Mouse (Mus musculus) forebrain, embryonic 10.5 days (tissue): ENCODE measurements around the gene Ivl. TPM values are rescaled to one million over a fixed set of nuclear protein-coding genes. Genes with fewer than 3 reads are reported as not detected.

Source experiments
- DNase-seq: peaks from one replicate; pipeline ENCODE4 v3.0.0-alpha.2; 2017; ENCODE audit warnings: low spot score; ENCODE audit errors: extremely low spot score
- H3K27ac ChIP-seq: fragments of 300-500 bp; sonication (generic); 2 replicates; pipeline ENCODE4 v1.5.1; 2016; ENCODE audit warnings: mild to moderate bottlenecking
- H3K27me3 ChIP-seq: fragments of 300-500 bp; sonication (generic); 2 replicates; pipeline ENCODE4 v1.6.1; 2016; ENCODE audit warnings: mild to moderate bottlenecking; ENCODE audit not compliant: poor library complexity, severe bottlenecking
- H3K36me3 ChIP-seq: fragments of 300-500 bp; sonication (generic); replicated peaks from 2 replicates; pipeline ENCODE4 v1.6.1; 2016; ENCODE audit warnings: mild to moderate bottlenecking, moderate library complexity
- H3K4me1 ChIP-seq: fragments of 300-500 bp; sonication (generic); 2 replicates; pipeline ENCODE4 v1.6.1; 2016
- H3K4me3 ChIP-seq: fragments of 300-500 bp; sonication (generic); 2 replicates; pipeline ENCODE4 v1.5.1; 2016; ENCODE audit warnings: mild to moderate bottlenecking, moderate library complexity
- H3K9me3 ChIP-seq: fragments of 300-500 bp; sonication (generic); 2 replicates; pipeline ENCODE4 v1.6.1; 2016; ENCODE audit warnings: mild to moderate bottlenecking, moderate library complexity
- WGBS: fragments of 180-500 bp; shearing (Covaris S2); methylation state at CpG from one replicate; pipeline ENCODE4 v1.1.7; 2016; 5-methylcytosine and 5-hydroxymethylcytosine counted together
- polyA plus RNA-seq: library from polyadenylated mRNA; unstranded; fragments of >200 nt; fragmentation: Nextera tagmentation; extraction: Ambion mirVana; gene quantifications from 2 replicates; pipeline ENCODE4 v1.2.1, GENCODE M21; 2016

Ivl gene
- not detected in 2 replicates for polyA plus RNA-seq

DNA sequence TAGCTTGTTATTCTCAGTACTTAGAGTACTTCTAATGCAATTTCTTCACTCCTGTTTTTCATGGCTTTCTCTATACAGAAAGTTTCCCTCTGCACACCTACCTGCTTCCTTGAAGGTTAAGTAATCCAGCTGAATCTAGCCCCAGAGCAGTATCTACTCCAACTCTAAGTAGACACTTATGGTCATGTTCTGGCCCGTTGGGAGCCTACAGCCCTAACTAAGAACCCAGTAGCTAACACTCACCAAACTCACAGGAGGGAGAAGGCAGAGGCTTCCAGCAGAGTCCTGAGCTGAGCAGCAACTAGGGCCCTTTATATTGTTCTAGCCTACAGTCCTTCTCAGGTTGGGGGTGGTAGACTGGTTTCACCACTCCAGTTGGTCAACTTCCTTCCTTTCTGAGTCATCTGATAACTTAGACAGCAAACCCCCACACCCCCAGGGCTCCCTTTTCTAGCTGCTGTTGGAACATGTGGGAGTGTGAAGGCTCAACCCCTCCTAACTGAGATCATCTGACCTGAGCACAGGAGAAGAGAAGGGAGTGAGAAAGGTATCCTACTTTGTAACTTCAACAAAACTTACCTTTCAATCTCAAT is at the start of gene Ivl:
Gene Ivl (minus strand): TSS at position 287 of the 593 bp plus-strand sequence.
- H3K36me3 ChIP-seq: no peaks in the 10 kb centered on the region
- no peaks in the 10 kb centered on the region for H3K9me3 ChIP-seq
- WGBS: 86% methylated on average over 1 of the region's 1 CpGs
- H3K27ac ChIP-seq: no peak within 1 kb of the TSS
- no peak for DNase-seq
- H3K4me1 ChIP-seq: peaks cover 7% of the 10 kb centered on the region
- H3K4me3 ChIP-seq: no peak within 1 kb of the TSS
- no peaks in the 10 kb centered on the region for H3K27me3 ChIP-seq

DNA sequence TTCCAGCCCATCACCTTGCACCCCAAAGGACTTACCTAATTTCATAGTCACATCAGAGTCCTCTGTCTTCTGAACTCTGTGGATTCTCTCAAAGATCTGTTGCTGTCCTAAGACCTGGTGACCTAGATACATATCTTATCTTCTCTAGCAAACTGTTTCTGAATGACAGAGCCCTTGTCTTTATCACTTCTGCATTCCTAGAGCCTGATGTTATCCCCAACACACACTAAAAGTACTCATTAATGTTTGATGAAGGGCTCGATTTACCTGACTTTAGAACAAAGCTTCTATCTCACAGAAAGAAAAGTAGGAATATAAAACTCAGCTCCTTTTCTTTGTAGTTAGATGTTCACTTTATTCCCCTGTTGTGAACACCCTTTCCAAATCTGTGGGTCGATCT is 48.0 kb upstream of the Ivl start, which contains the start of gene Lce6a:
Gene Lce6a (minus strand): TSS at position 101 of the 400 bp plus-strand sequence.
- H3K4me3 ChIP-seq: no peak within 1 kb of the TSS
- no peaks in the 10 kb centered on the region for H3K27me3 ChIP-seq
- H3K36me3 ChIP-seq: no peaks in the 10 kb centered on the region
- DNase-seq: no peak
- H3K4me1 ChIP-seq: no peaks in the 10 kb centered on the region
- H3K27ac ChIP-seq: no peak within 1 kb of the TSS
- no peaks in the 10 kb centered on the region for H3K9me3 ChIP-seq
- 83% methylated on average over 2 of the region's 2 CpGs for WGBS

DNA sequence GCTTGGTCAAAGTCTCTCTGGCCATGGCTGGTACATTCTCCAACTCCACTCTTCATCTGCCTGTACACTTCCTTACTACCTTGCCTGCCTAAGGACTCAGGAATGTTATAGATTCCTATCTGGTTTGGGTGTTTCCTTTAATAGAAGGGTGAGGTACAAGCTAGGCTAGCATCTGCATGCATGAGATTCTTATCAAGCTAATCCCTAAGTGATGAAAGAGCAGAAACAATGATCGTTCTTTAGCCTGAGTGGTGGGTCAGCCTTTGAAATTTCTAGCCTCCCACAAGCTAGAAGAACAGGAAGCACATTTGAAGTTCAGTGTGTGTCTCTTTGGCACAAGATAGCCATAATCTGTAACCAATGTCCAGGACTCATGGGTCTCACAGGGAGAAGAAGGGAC is 36.3 kb upstream of the Ivl start:
- DNase-seq: no peak
- no peaks in the 10 kb centered on the region for H3K4me1 ChIP-seq
- no peak overlapping the region for H3K4me3 ChIP-seq
- no peaks in the 10 kb centered on the region for H3K36me3 ChIP-seq
- H3K27me3 ChIP-seq: no peaks in the 10 kb centered on the region
- no peak overlapping the region for H3K27ac ChIP-seq
- H3K9me3 ChIP-seq: no peaks in the 10 kb centered on the region
- 70% methylated on average over 1 of the region's 1 CpGs for WGBS

DNA sequence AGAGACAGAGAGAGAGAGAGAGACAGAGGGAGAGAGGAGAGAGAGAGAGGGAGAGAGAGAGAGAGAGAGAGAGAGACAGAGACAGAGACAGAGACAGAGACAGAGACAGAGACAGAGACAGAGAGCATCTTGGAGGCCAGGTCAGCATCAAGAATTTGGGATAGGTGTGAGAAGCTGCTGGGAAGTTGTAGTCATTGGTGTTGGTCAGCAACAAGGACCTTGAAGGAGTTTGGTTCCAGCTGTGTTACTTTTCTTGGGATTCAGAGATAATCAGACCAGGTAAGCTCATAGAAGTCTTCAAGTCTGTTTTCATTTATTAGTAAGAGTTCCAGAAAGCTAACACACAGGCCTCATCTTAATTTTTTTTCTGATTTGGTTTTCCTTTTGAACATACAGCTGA is 33.9 kb upstream of the Ivl start, which contains the start of gene 2210017I01Rik:
Gene 2210017I01Rik (minus strand): TSS at position 101 of the 400 bp plus-strand sequence.
- Histone ChIP-seq H3K4me3 (no peak within 1 kb of the TSS), H3K27ac (no peak within 1 kb of the TSS), H3K9me3 (no peaks in the 10 kb centered on the region), H3K4me1 (no peaks in the 10 kb centered on the region), H3K27me3 (no peaks in the 10 kb centered on the region), H3K36me3 (no peaks in the 10 kb centered on the region)
- DNase-seq: no peak

DNA sequence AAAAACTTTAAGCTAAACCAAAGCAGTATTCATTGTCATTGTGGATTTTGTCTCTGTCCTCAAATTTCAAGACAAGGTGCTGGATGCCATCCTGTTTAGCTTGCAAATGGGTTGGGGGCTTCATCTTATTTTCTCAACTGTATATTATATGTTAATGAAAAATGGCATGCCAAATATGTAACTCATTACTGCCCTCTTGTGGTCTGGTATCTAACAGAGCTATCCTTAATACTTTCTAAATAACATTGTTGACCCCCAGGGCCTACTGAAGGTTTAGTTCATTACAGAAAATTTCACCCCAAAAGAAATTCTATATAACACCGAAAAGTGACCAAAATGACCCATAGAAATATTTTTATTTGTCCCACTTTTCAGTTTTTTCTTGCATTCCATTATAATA is 28.6 kb upstream of the Ivl start:
- Histone ChIP-seq H3K27ac (no peak overlapping the region), H3K9me3 (peaks cover 8% of the 10 kb centered on the region), H3K27me3 (no peaks in the 10 kb centered on the region), H3K4me3 (no peak overlapping the region), H3K36me3 (no peaks in the 10 kb centered on the region), H3K4me1 (no peaks in the 10 kb centered on the region)
- WGBS: 49% methylated on average over 1 of the region's 1 CpGs
- no peak for DNase-seq

DNA sequence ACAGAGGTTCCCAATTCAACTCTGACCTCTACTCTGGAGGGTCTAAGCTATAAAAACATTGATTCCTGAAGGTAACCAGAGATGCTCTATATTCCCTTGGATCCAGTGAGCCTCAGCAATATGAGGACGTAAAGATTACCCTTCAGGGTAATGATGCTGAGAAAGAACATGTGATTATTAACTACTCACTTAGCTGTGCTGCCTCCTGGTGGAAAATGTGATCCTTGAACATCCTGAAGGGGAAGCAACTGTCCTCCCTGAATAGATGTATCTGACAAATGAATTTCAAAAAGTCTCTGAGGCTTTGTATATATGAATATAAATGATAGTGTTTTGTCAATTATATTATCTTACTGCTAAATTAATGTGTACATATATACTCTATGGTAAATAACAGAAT is 26.9 kb upstream of the Ivl start:
- no peaks in the 10 kb centered on the region for H3K4me1 ChIP-seq
- no peak overlapping the region for H3K4me3 ChIP-seq
- no peaks in the 10 kb centered on the region for H3K36me3 ChIP-seq
- H3K9me3 ChIP-seq: peaks cover 8% of the 10 kb centered on the region
- no peaks in the 10 kb centered on the region for H3K27me3 ChIP-seq
- DNase-seq: no peak
- H3K27ac ChIP-seq: no peak overlapping the region
- WGBS: 65% methylated on average over 1 of the region's 1 CpGs

DNA sequence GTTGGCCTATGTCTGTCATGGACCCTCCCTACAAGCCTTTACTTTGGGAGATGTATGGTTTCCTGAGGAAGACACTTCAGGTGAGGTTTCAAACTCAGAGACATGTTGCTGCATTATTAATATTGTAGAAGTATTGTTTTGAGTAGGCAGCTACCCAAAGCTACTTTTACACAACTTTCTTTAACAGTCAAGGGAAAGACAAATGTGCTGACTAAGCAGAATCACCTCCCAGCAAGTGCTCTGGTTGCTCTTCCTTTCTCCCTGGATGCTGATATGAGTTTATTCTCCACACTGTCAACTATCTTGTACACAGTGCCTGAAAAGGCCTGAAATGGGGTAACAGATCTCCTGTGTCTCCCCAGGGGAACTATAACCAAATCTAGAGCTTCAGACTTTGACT is 26.4 kb upstream of the Ivl start:
- no peak overlapping the region for H3K4me3 ChIP-seq
- H3K36me3 ChIP-seq: no peaks in the 10 kb centered on the region
- H3K27me3 ChIP-seq: no peaks in the 10 kb centered on the region
- no peaks in the 10 kb centered on the region for H3K4me1 ChIP-seq
- H3K27ac ChIP-seq: no peak overlapping the region
- peaks cover 8% of the 10 kb centered on the region for H3K9me3 ChIP-seq
- DNase-seq: no peak

DNA sequence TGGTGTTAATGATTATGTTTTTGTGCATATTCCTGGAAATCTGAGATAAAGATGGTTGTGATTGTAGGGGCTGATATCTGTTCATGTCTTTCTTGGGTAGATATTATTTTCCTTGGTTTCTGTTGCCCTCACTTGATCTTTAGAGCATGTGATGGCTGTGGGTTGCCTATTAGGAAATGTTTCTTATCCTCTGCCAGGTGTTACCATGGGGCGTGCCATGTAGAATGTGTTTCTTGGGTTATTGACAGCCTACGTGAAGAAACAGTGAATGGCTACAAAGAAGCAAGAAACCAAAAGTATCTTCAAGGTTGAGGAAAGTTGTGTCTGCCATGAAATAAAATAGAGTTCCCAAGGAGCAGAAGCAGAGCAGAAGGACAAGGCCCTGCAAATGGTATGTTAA is 24.9 kb upstream of the Ivl start:
- H3K27ac ChIP-seq: no peak overlapping the region
- H3K9me3 ChIP-seq: peaks cover 8% of the 10 kb centered on the region
- no peaks in the 10 kb centered on the region for H3K27me3 ChIP-seq
- no peaks in the 10 kb centered on the region for H3K4me1 ChIP-seq
- no peak overlapping the region for H3K4me3 ChIP-seq
- H3K36me3 ChIP-seq: no peaks in the 10 kb centered on the region
- no peak for DNase-seq
- WGBS: 92% methylated on average over 2 of the region's 2 CpGs

DNA sequence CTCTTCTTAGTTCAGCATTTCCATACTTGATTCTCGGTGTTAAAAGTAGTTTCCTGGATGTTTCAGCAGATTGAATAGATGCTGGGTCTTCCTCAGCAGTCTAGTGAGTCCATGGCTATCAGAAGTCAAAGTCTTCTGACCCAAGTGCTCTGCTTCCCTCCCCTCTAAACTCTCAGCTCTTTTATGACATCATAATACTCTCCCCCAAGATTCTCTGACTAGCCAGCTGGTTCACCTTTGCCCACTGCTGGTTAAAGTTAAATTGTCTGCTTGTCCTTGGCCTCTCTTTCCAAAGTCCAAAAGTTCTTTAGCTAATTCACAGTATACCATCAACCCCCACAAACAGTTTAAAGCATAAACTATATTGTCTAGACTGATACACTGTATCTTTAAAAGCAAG is 15.3 kb upstream of the Ivl start, which contains the start of gene Smcp:
Gene Smcp (minus strand): TSS at position 140 of the 400 bp plus-strand sequence.
- Histone ChIP-seq H3K4me1 (peaks cover 4% of the 10 kb centered on the region), H3K27me3 (no peaks in the 10 kb centered on the region), H3K36me3 (no peaks in the 10 kb centered on the region), H3K9me3 (no peaks in the 10 kb centered on the region), H3K27ac (no peak within 1 kb of the TSS), H3K4me3 (no peak within 1 kb of the TSS)
- no peak for DNase-seq
- 76% methylated on average over 1 of the region's 1 CpGs for WGBS

DNA sequence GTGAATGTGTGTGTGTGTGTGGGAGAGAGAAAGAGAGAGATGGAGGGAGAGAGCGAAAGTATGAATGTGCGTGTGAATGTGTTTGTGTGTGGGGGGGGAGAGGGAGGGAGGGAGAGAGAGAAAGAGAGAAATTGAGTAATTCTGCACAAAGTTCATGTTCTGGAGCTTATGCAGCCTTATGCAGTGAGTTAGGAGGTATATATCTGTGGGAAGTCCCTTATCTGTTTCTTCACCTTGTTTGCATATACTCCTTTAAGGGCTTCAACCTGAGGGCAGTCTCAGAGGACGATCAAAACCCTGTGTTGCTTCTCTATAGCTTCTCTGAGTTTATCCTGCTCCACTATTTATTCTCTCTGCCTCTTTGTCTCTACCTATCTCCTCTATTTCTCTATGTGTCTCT is 13.7 kb upstream of the Ivl start:
- Histone ChIP-seq H3K4me1 (peaks cover 13% of the 10 kb centered on the region), H3K27ac (no peak overlapping the region), H3K36me3 (no peaks in the 10 kb centered on the region), H3K9me3 (no peaks in the 10 kb centered on the region), H3K4me3 (no peak overlapping the region), H3K27me3 (no peaks in the 10 kb centered on the region)
- DNase-seq: no peak
- WGBS: 96% methylated on average over 3 of the region's 3 CpGs

DNA sequence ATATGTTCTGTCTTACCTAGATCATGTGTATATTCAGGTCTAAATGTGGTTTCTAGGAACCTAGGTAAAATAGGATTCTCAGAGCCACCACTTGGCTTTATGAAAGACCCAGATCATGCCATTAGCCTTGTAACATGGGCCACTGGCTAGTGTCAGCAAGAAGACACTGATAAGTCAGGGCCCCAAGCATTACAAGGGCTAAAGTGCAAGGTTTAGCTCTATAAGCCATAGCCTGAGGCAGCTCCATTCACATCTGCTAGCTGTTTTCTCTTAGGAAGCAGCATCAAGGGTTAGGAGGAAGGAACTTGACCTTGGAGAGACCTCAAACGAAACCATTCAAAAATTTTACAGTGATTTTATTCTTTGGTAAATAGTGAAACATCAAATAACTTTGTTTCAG is 11.5 kb upstream of the Ivl start:
- Histone ChIP-seq H3K36me3 (no peaks in the 10 kb centered on the region), H3K4me3 (no peak overlapping the region), H3K27me3 (no peaks in the 10 kb centered on the region), H3K4me1 (peaks cover 13% of the 10 kb centered on the region), H3K9me3 (no peaks in the 10 kb centered on the region), H3K27ac (no peak overlapping the region)
- no peak for DNase-seq
- WGBS: 89% methylated on average over 1 of the region's 1 CpGs

DNA sequence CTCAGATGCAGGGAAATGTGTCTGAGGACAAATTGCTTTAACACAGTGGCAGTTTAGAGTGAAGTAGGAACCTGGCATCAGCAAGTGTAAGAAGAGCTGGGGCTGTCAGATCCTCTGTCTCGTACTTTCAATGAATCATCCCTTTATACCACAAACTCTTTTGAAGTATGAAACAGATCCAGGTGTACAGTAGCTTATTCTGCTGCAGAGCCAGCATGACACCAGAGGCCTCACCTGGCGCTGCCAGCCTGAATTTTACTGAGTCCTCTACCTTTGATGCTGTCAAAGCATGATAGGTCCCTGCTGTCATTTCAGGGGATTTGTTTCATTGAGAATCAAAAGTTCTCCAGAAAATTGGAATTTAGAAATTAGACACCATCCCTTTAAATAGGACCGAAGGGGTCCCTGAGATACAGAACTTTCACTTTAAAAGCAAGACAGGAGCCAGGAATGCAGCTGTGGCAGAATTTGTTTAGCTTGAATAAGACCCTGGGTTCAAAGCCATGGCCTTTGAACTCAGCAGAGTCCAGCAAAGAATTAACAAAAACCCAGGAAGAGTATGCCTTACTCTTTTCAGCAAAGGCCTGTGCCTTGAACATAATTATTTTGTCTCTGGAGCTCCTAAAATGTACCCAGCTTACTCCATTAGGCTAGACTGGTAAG is 9.8 kb upstream of the Ivl start:
- Histone ChIP-seq H3K4me3 (no peak overlapping the region), H3K27ac (no peak overlapping the region), H3K9me3 (no peaks in the 10 kb centered on the region), H3K4me1 (peaks cover 23% of the 10 kb centered on the region), H3K27me3 (no peaks in the 10 kb centered on the region), H3K36me3 (no peaks in the 10 kb centered on the region)
- no peak for DNase-seq
- 72% methylated on average over 3 of the region's 3 CpGs for WGBS

DNA sequence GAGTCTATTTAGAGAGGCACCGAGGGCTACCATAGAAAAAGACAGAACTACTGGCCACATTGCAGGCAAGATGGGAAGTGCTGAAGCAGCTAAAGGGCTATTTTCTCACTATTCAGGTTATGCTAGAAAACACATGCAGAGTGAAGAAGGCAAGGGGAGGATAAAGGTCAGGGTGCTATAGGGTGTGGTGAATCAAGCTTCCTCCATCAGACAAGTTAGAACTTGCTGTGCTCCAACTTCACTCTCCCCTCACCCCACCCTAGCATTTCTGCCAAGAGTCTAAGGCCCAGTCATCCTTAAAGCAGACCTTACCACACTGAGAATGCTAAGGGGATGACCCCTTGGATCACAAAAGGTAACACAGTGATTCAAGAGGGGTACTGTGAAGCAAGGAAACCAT is 6.0 kb upstream of the Ivl start:
- DNase-seq: no peak
- Histone ChIP-seq H3K27ac (no peak overlapping the region), H3K27me3 (no peaks in the 10 kb centered on the region), H3K4me1 (peaks cover 23% of the 10 kb centered on the region), H3K36me3 (no peaks in the 10 kb centered on the region), H3K9me3 (no peaks in the 10 kb centered on the region), H3K4me3 (no peak overlapping the region)
- WGBS: 76% methylated on average over 1 of the region's 1 CpGs
